Mouse (Mus musculus) thymus, adult 2 months (tissue): ENCODE measurements at regions not wholly inside any gene's neighbourhood (a gene's known extent, or its start where the extent isn't known, plus 50 kb on each side); places are given as distances from the start of the nearest gene placed in this dataset.

Experiments used
- CTCF ChIP-seq: fragments of 200-500 bp; IDR thresholded peaks from 2 replicates; pipeline ENCODE4 v1.5.1; 2012; ENCODE audit warnings: mild to moderate bottlenecking, control low read depth, low read length, moderate library complexity, borderline replicate concordance; ENCODE audit not compliant: control insufficient read depth, poor library complexity, insufficient read depth; ENCODE audit errors: extremely low read depth
- POLR2A ChIP-seq: fragments of 200-500 bp; IDR thresholded peaks from 2 replicates; pipeline ENCODE4 v1.6.1; 2012; ENCODE audit warnings: mild to moderate bottlenecking, low read length, control low read depth, moderate library complexity; ENCODE audit not compliant: control insufficient read depth, poor library complexity, insufficient read depth; ENCODE audit errors: extremely low read depth

DNA sequence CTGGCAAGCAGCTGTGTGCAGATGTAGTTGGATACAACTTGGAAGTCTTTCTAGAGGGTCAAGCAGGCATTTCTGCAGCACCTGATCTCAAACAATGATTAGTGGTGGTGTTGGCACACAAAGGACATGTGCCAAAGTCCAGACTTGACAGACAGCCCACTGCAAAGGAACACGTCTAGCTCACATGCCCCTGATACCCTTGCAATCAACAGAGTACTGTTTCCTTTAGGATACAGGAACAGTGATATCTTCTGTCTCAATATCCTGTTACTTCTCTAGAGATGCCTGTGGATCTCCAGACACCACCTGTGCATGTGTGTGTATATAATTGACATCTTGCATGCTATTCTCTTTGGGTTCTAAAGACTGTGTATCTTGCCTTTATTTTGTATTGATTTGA is 267.8 kb downstream of the Adra2a start:
- TF ChIP-seq POLR2A: no peak
- no peak for TF ChIP-seq CTCF
